Mouse (Mus musculus): ENCODE measurements at regions not wholly inside any gene's neighbourhood (a gene's known extent, or its start where the extent isn't known, plus 50 kb on each side); places are given as distances from the start of the nearest gene placed in this dataset.
A peak's percentile ranks its signal among the peaks of the same experiment; 100 is the strongest.

DNA sequence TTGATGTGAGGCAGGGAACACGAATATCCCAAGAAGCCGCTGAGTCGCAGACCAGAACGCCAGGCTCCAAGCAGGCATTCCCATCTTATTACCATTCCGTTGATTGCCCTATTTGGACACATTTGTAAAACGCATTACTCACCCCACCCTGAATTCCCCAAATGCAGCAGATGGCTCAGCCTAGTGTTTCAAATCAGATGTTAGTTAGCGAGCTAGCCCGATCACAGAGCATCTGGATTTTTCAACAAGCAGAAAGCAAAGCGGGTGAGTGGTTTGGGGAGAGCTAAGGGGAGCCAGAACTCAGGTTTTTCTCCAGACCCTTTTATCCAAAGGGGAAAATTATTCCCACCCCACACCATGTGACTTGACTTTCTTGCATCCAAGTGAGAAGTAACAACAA, 273.2 kb downstream of the Rwdd3 start:
- no peak for DNase-seq (ENCODE audit: low spot score)

DNA sequence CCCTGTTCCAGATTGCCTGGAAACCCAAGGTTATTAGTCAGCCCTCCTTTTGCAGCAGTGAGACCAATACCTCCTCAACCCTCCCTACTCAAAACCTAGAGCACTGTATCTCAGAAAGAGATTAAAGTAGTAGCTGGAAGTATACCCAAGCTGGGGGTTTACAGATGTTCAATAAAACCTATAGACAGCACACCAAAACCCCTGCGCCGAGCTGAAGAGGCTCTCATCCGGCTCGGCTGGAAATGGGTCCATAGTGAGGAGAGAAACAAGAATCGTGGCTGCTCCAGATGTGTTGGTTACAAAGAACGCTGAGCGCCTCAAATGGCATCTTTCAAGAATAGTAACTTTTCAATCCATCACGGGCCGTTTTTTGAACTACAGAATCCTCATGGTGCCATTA, 273.7 kb downstream of the Rwdd3 start:
- no peak for DNase-seq (ENCODE audit: low spot score)

GRCm38 (mm10) chr3:120897221-120897620, 274.3 kb downstream of the Rwdd3 start:
- DNase-seq (ENCODE audit: low spot score), result no peak

- DNase-seq (ENCODE audit: low spot score), result no peak
These were observed 285.2 kb downstream of the Rwdd3 start for GRCm38 (mm10) chr3:120886063-120886841.

DNA sequence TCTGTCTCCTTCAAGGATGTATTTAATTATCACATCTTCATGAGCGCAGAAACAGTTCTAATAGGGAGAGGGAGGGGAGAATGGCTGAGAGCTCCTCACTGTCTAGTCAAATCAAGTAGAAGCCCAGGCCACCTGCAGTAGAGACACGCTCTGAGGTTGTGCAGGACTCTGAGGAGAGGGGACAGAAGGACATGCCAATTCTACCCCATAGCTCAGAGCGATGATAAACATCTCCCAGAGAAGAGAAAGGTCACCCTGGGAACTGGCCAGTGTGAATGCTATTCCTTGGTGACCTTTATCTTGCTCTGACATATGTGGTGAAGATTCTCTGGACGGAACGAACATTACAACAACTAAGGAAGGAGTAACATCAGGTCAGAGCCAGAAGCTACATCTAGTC, 286.1 kb downstream of the Rwdd3 start:
- DNase-seq (ENCODE audit: low spot score), result no peak

GRCm38 (mm10) chr3:120884189-120884588, 287.3 kb downstream of the Rwdd3 start:
- no peak for DNase-seq (ENCODE audit: low spot score)

DNA sequence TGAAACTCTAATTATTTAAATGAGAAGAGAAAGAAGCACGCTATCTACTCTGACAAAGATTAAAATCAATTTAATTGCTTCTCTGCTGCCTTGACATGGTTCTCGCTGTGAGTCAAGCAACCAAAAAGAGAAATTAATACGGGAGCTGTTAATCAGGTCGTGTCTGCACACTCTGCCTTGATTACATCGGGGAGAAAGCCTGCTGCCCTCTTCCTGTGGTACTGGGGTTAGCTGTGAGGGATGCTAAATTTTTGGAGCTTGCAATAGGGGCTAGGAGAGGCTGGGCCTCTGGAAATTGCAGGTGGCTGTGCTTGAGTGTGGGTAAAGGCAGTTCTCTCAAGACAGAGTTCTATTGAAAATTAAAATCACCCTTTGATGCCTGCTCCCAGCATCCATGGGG, 287.8 kb downstream of the Rwdd3 start:
- no peak for DNase-seq (ENCODE audit: low spot score)

DNA sequence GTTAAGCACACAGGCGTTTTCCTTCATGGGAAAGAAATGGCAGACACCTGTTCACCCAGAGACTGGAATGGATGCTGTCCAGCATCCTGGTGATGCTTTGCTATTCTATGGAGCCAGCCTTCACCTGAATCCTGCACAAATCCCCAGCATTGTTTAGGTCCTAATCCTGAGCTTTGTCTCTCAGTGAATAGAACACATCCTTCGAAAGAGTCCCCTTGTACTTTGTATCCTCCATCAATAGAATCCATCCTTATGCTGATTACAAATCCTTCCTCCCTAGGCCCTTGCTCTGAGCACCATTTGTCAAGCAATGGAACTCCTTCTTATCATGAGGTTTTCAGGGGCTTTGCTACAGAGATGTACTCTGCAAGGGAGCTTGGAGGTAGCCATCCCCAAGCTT, 292.1 kb downstream of the Rwdd3 start:
- DNase-seq (ENCODE audit: low spot score), result no peak

GRCm38 (mm10) chr3:120875740-120876139, 295.8 kb downstream of the Rwdd3 start:
- no peak for DNase-seq (ENCODE audit: low spot score)

GRCm38 (mm10) chr3:120865036-120865435, 306.5 kb downstream of the Rwdd3 start:
- DNase-seq (ENCODE audit: low spot score), result no peak

DNA sequence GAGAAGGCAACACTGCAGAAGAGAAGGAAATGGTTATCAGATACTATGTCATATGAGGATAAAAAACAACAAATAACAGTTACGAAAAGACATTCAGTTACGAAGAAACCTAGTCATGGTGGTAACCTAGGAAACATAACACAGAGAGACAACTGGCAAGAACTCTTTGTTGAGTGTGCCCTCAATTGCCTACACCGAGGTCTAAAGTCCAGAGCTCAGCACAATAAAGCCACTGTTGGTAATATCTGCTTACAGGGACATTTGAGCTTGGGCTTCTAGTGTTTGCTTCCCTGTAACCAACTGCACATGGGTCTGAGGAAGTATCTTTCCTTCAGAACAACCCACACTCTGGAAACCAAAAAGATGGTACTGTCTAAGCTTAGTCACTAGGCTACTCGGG, 309.9 kb downstream of the Rwdd3 start:
- DNase-seq (ENCODE audit: low spot score), result no peak

DNA sequence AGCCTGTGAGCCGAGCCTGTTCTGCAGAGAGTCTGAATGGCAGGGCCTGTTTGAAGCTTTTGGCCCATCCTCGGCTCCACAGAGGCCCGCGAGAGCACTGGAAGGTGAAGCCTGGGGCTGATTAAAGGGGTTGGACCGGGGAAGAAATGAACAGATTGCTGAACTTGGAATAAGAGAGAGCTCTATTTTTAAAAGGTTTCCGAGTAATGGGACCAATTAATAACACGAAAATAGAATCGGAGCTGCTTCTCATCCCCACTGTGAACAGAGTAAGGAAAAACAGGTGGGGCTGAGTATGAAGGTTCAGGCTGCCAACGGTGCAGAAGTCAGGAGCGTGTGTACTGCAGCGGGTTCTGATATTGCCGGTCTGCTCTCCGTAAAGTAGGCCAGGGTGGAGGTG, 313.2 kb downstream of the Rwdd3 start:
- no peak for DNase-seq (ENCODE audit: low spot score)

DNA sequence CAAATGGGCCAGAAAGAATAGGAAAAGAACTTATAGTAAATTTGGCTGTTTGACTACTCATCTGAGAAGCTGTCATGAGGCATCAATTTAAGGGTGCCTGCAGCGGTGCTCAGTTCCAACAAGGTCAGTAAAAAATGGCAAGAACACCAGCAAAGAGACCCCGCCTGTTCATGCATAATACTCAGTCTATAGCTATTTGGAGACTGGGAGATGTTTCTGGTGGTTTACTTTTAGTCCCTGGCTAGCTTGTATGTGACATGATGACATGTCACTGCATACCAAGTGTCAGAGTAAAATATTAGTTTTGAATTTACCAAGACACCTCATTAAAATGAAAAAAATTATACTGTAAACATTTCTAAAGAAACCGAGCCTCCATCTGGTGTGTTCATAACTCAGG, 317.2 kb downstream of the Rwdd3 start:
- no peak for DNase-seq (ENCODE audit: low spot score)

- no peak for DNase-seq (ENCODE audit: low spot score)
These were observed 327.9 kb downstream of the Rwdd3 start for GRCm38 (mm10) chr3:120843623-120844022.

DNA sequence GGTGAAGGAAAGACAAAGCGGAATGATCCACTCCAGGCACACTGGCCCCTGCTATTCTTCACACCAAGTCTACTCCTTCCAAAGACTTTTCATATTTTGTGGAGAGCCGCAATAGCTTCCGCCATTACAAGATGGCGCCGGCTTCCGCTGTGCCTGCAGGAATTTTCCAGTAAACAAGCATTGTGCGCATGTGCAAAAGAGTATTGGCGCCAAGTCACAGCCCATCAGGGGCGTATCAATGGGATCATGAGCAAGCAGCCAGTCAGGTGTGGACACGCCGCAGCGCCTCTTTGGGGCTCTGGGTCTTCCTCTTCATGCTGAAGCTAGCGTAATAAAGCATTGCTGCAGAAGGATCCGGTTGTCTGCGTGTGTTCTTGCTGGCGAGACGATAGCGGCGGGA, 348.0 kb downstream of the Rwdd3 start:
- peak; percentile 66 for DNase-seq (ENCODE audit: low spot score)

DNA sequence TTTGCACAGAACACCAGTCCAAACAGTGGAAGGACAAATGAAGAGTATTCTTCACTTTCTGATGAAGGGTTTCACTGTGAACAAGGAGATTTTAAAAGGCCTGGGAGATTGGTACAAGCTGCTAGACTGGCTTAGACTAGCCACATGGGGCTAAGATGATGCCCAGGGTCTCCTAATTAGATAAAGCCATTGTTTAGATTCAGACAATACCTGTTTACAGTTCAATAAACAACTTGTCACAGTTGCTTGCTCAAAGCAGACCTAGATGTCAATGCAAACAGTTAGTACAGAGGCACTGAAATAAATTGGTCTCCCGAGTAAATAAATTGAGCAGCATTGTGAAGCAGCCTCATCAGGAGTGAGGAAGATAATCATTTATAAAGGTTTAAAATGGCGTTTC, 359.6 kb downstream of the Rwdd3 start:
- no peak for DNase-seq (ENCODE audit: low spot score)

DNA sequence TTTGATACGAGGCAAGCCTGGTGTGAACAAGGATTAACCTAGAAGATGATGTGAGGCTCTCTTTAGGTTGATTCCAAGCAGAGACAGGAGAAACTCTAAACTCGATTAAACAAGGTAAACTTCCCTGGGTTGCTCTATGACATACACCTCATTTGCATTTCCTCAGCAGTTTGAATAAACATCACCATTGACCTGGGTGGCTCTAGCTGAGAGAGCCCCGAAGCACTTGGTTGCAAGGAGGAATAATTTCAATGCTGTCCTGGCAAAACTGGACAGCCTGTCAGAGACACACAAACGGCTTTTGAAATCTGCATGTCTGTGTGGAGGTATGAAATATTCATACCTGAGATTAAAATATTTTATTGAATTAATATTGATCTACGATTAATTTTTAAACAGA, 361.0 kb downstream of the Rwdd3 start:
- DNase-seq (ENCODE audit: low spot score), result no peak

DNA sequence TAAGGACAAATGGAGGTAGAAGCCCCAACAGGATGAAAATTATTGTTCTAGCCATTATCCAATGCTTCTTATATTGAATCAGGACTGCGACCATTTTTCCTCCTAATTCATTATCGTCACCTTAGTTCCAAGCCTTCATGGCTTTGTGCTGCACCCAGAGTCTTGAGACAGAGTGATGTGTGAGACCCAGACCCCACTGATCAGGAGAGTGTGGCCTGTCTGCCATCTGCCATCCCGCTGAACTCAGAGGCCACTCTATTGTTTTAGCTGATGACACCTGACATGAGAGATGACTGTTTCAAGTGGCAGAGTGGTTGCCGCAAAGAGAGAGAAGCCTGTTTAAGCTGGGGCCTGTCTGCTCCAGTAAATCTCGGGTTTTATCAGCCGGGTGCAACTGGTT, 361.4 kb downstream of the Rwdd3 start:
- no peak for DNase-seq (ENCODE audit: low spot score)

DNA sequence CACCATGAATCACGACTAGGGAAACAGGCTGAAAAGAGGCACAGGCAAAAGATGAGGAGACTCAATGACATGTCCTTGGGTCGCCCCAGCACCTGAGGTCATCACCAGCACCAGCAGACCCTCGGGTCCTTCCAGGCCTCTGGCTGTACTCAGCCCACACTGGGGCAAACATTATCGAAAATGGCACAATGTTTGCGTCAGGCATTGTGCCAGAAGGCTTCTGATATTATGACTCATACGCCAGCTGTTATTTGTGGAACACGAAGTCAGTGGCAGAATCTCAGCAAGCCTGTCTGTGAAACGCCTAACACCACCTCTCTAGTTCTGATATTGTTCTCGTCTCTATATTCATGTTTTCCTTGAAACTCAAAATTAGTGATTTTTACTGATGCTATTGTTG, 384.8 kb downstream of the Rwdd3 start:
- DNase-seq (ENCODE audit: low spot score), result no peak

DNA sequence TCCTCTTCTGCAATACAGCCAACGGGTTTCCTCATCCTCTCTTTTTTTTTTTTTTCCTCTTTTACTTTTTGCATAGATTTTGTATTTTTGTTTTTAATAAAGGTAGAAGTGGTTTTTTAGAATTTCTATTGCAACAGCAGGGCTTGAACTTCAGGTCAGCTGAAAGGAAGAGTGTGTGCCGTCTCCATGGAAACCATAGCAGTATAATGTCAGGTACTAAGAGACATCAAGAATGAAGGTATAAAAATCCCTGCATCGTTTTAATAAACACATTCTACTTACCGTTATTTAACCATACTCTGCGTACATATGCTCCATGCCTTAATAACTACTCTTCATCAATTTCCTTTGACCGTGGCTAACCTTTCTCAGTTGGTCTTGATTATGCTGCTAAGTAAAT, 390.0 kb downstream of the Rwdd3 start:
- no peak for DNase-seq (ENCODE audit: low spot score)

GRCm38 (mm10) chr3:120779091-120779490, 392.4 kb downstream of the Rwdd3 start:
- DNase-seq (ENCODE audit: low spot score), result peak; percentile 9

DNA sequence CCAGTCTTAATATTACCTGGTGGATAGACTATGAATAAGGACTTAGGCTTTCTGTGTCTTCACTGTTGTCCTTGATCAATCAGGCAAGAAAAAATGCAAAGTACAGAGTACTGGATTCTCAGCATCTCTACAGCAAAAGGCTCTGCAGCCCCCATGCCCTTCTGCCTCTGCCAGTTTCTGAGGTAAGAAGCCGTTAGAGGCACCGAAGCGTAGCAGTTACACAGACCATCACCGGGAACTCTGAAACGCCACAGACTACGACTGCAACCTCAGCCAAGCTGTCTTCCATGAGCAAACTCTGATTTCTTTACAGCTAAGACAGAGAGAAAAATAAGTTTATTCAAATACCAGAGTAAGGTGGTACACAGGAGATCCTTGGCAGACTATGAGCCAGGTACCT, 396.5 kb downstream of the Rwdd3 start:
- DNase-seq (ENCODE audit: low spot score), result no peak

DNA sequence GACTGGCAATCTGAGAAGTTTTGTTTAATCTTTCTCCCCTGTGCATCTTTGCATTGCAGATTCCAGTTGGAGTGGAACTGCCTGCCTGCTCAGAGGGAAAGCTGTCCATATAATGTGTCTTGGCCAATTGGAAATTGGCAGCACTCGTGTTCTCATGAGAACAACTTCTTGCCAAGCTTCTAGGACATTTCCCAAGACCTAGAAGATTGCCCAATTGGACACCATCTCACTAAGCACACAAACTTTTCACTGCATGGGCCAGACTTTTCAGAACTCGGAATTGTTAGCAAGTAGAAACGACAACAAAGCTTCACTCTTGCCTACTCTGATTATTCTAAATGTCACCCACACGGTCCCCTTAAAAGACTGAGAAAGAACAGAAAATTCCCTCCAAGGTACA, 409.8 kb downstream of the Rwdd3 start:
- DNase-seq (ENCODE audit: low spot score), result no peak

DNA sequence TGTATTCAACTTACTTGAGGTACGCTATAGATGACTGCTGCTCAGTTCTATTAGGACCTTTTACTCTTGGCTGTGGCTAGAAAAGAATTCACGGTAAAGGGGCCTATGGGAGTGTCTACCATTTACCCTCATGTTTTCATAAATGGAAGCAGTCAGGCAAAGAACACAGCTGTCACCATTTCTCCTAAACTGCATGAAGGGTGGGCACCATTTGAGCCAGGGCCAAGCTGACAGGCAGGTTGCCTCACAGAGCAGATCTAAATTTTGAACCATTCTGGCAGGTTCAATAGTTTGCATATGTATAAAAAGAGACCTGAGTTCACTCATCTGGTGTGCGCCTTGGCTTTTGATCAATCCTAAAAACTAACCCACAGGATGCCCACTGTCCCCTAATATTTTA, 410.3 kb downstream of the Rwdd3 start:
- DNase-seq (ENCODE audit: low spot score), result no peak

- no peak for DNase-seq (ENCODE audit: low spot score)
These were observed 423.0 kb downstream of the Rwdd3 start for GRCm38 (mm10) chr3:120748513-120748912.

All from testis, postnatal 14 days (tissue).